ENCODE assay signal across 10 mouse cellular contexts in the genomic region with DNA sequence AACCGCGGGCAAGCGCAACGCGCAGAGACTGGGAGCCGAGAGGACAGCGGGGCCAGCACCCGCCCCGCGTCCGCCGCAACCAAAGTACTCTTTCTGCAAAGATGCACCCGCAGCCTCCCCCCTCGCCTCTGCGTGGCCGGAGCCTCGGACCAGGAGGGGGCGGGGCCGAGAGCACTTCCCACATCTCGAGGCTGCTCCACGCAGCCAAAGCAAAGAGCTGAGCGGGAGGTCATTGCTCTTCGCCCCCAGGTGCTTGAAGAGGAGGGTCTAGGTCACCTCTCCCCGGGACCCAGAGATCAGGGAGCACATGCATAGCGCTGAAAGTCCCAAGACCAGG. TPM values are rescaled to one million over a fixed set of nuclear protein-coding genes. Genes with fewer than 3 reads are reported as not detected.
A peak's percentile ranks its signal among the peaks of the same experiment; 100 is the strongest.
DNase-seq lines count a peak whose midpoint lies in the region; ATAC-seq and TF ChIP-seq lines count a peak whose summit lies in the region.
"Had no signal": no experiment of that assay in that cellular context is flagged by ENCODE, and none has a peak within 500 bp of the region (broad histone marks: within the 10 kb centered on the region; RNA-seq: fewer than 3 reads in every experiment).

No protein-coding gene starts in this region.

- H3K27ac ChIP-seq in kidney, postnatal 0 days, result no peak overlapping the region
- H3K27ac ChIP-seq in embryonic facial prominence, embryonic 15.5 days (replicated peaks), result no peak overlapping the region
- no peak overlapping the region for H3K27ac ChIP-seq in hindbrain, embryonic 14.5 days
- H3K27ac ChIP-seq in midbrain, embryonic 16.5 days (ENCODE audit: low read length), result no peak overlapping the region
- H3K27ac ChIP-seq: liver, embryonic 14.5 days had no signal

- peak overlapping the region; percentile 21; the same call in 1 of the 2 replicates for H3K4me3 ChIP-seq in kidney, postnatal 0 days (replicated peaks; ENCODE audit: low read depth, low read length)
- peak overlapping the region; percentile 40 for H3K4me3 ChIP-seq in embryonic facial prominence, embryonic 15.5 days (replicated peaks)
- peak overlapping the region; percentile 52 for H3K4me3 ChIP-seq in hindbrain, embryonic 14.5 days (replicated peaks; ENCODE audit: low read length)
- H3K4me3 ChIP-seq in midbrain, embryonic 16.5 days (ENCODE audit: low read depth, low read length), result peak overlapping the region; percentile 60

- no peak for DNase-seq in kidney, postnatal 0 days (ENCODE audit: low spot score)
- DNase-seq in kidney, postnatal 10 days, result no peak
- no peak for DNase-seq in hindbrain, embryonic 14.5 days (ENCODE audit: low spot score)
- DNase-seq in kidney, adult 11 months, result no peak
- DNase-seq: gastrocnemius, postnatal 10 days had no signal

- no peaks in the 10 kb centered on the region for H3K9me3 ChIP-seq in kidney, postnatal 0 days (replicated peaks; ENCODE audit: low read length)
- no peaks in the 10 kb centered on the region for H3K9me3 ChIP-seq in embryonic facial prominence, embryonic 15.5 days (replicated peaks)
- H3K9me3 ChIP-seq in hindbrain, embryonic 14.5 days (ENCODE audit: control insufficient read depth, low read length), result no peaks in the 10 kb centered on the region
- H3K9me3 ChIP-seq in midbrain, embryonic 16.5 days (replicated peaks; ENCODE audit: control insufficient read depth, low read length, poor library complexity, severe bottlenecking), result no peaks in the 10 kb centered on the region

- H3K36me3 ChIP-seq in kidney, postnatal 0 days (ENCODE audit: insufficient read depth, low read length), result no peaks in the 10 kb centered on the region
- H3K36me3 ChIP-seq in embryonic facial prominence, embryonic 15.5 days, result no peaks in the 10 kb centered on the region
- no peaks in the 10 kb centered on the region for H3K36me3 ChIP-seq in hindbrain, embryonic 14.5 days (replicated peaks; ENCODE audit: control insufficient read depth, insufficient read depth)
- H3K36me3 ChIP-seq in midbrain, embryonic 16.5 days (ENCODE audit: control insufficient read depth, insufficient read depth, low read length), result no peaks in the 10 kb centered on the region

- no peak for TF ChIP-seq CTCF in kidney, postnatal 0 days (IDR thresholded peaks at IDR 0.05; ENCODE audit: low read depth)

- peak overlapping the region; percentile 48 for H3K4me2 ChIP-seq in kidney, postnatal 0 days (ENCODE audit: low read length)
- peak overlapping the region; percentile 83 for H3K4me2 ChIP-seq in embryonic facial prominence, embryonic 15.5 days (replicated peaks)
- H3K4me2 ChIP-seq in hindbrain, embryonic 14.5 days (replicated peaks), result peak overlapping the region; percentile 93
- H3K4me2 ChIP-seq in midbrain, embryonic 16.5 days (ENCODE audit: low read length), result peak overlapping the region; percentile 86

- ATAC-seq in kidney, postnatal 0 days (replicated peaks; ENCODE audit: low FRiP score, low read depth), result no peak
- ATAC-seq in embryonic facial prominence, embryonic 15.5 days (ENCODE audit: insufficient number of reproducible peaks, low FRiP score, low TSS enrichment, low read depth), result no peak
- no peak; the same call in 1 of the 2 replicates for ATAC-seq in hindbrain, embryonic 14.5 days (ENCODE audit: low FRiP score)
- peak; percentile 18; the same call in 1 of the 2 replicates for ATAC-seq in midbrain, embryonic 16.5 days
- no peak for ATAC-seq in frontal cortex, adult (ENCODE audit: low TSS enrichment)
- ATAC-seq in activated CD4-positive, CD25-positive, alpha-beta regulatory T cell, adult 4 months, result no peak

- 2% methylated on average over 25 of the region's 25 CpGs for WGBS in kidney, postnatal 0 days
- WGBS in embryonic facial prominence, embryonic 15.5 days, result 2% methylated on average over 25 of the region's 25 CpGs
- 2% methylated on average over 21 of the region's 25 CpGs for WGBS in hindbrain, embryonic 14.5 days
- 1% methylated on average over 18 of the region's 25 CpGs for WGBS in midbrain, embryonic 16.5 days

- H3K4me1 ChIP-seq in kidney, postnatal 0 days (replicated peaks; ENCODE audit: insufficient read depth, low read length), result 0 out of 2 replicates have a peak, but pooled peaks cover 2% of the 10 kb centered on the region
- peaks cover 10% of the 10 kb centered on the region for H3K4me1 ChIP-seq in embryonic facial prominence, embryonic 15.5 days
- H3K4me1 ChIP-seq in hindbrain, embryonic 14.5 days (replicated peaks; ENCODE audit: control insufficient read depth, insufficient read depth, low read length), result peaks cover 22% of the 10 kb centered on the region
- H3K4me1 ChIP-seq in midbrain, embryonic 16.5 days (ENCODE audit: control insufficient read depth, insufficient read depth, low read length), result peaks cover 22% of the 10 kb centered on the region

- H3K9ac ChIP-seq in kidney, postnatal 0 days (ENCODE audit: low read depth, low read length), result no peak overlapping the region
- H3K9ac ChIP-seq in embryonic facial prominence, embryonic 15.5 days, result no peak overlapping the region
- peak overlapping the region; percentile 71 for H3K9ac ChIP-seq in hindbrain, embryonic 14.5 days
- peak overlapping the region; percentile 71 for H3K9ac ChIP-seq in midbrain, embryonic 16.5 days (ENCODE audit: low read depth, low read length)
- H3K9ac ChIP-seq: liver, embryonic 14.5 days had no signal

- peaks cover 36% of the 10 kb centered on the region for H3K27me3 ChIP-seq in kidney, postnatal 0 days (ENCODE audit: insufficient read depth, low read length)
- peaks cover 61% of the 10 kb centered on the region for H3K27me3 ChIP-seq in embryonic facial prominence, embryonic 15.5 days
- peaks cover 32% of the 10 kb centered on the region for H3K27me3 ChIP-seq in hindbrain, embryonic 14.5 days (ENCODE audit: control insufficient read depth, insufficient read depth, low read length)
- peaks cover 18% of the 10 kb centered on the region; the same call in 1 of the 2 replicates for H3K27me3 ChIP-seq in midbrain, embryonic 16.5 days (ENCODE audit: control insufficient read depth, insufficient read depth, low read depth, low read length)

RNA-seq across cellular contexts. Expression of a gene that starts 13.3 kb away (rescaled TPM):
- polyA plus RNA-seq in kidney, postnatal 0 days (2015; fragmentation: Nextera tagmentation; extraction: Ambion mirVana), result 2.1 and 2.3 TPM in 2 replicates
- polyA plus RNA-seq in embryonic facial prominence, embryonic 15.5 days (2015; fragmentation: Nextera tagmentation; extraction: Ambion mirVana), result 22.4 and 24.4 TPM in 2 replicates
- polyA plus RNA-seq in hindbrain, embryonic 14.5 days (2014; fragmentation: Nextera tagmentation; extraction: Ambion mirVana), result 13.4 and 13.8 TPM in 2 replicates
- 23.3 and 25.4 TPM in 2 replicates for polyA plus RNA-seq in midbrain, embryonic 16.5 days (2015; fragmentation: Nextera tagmentation; extraction: Ambion mirVana)
- polyA plus RNA-seq in activated CD4-positive, CD25-positive, alpha-beta regulatory T cell, adult 4 months (2017; shearing (Covaris generic)), result not detected

RNA-seq across cellular contexts. Expression of a gene that starts 23.6 kb away (rescaled TPM):
- polyA plus RNA-seq in kidney, postnatal 0 days (2015; fragmentation: Nextera tagmentation; extraction: Ambion mirVana), result 18.3 and 19.7 TPM in 2 replicates
- 21.6 and 22.1 TPM in 2 replicates for polyA plus RNA-seq in embryonic facial prominence, embryonic 15.5 days (2015; fragmentation: Nextera tagmentation; extraction: Ambion mirVana)
- 5.4 and 7.0 TPM in 2 replicates for polyA plus RNA-seq in hindbrain, embryonic 14.5 days (2014; fragmentation: Nextera tagmentation; extraction: Ambion mirVana)
- 22.2 and 22.8 TPM in 2 replicates for polyA plus RNA-seq in midbrain, embryonic 16.5 days (2015; fragmentation: Nextera tagmentation; extraction: Ambion mirVana)
- 1 to 10 TPM; 5.6 to 8.6 TPM for polyA plus RNA-seq in activated CD4-positive, CD25-positive, alpha-beta regulatory T cell, adult 4 months (2017; shearing (Covaris generic))

RNA-seq across cellular contexts. Expression of a gene that starts 42.9 kb away (rescaled TPM):
- polyA plus RNA-seq in kidney, postnatal 0 days (2015; fragmentation: Nextera tagmentation; extraction: Ambion mirVana), result 194 and 205 TPM in 2 replicates
- polyA plus RNA-seq in embryonic facial prominence, embryonic 15.5 days (2015; fragmentation: Nextera tagmentation; extraction: Ambion mirVana), result 157 and 164 TPM in 2 replicates
- polyA plus RNA-seq in hindbrain, embryonic 14.5 days (2014; fragmentation: Nextera tagmentation; extraction: Ambion mirVana), result 145 and 148 TPM in 2 replicates
- 121 and 124 TPM in 2 replicates for polyA plus RNA-seq in midbrain, embryonic 16.5 days (2015; fragmentation: Nextera tagmentation; extraction: Ambion mirVana)
- polyA plus RNA-seq in activated CD4-positive, CD25-positive, alpha-beta regulatory T cell, adult 4 months (2017; shearing (Covaris generic)), result 100 to 1,000 TPM; 109 to 129 TPM

RNA-seq across cellular contexts. Expression of a gene that starts 43.1 kb away (rescaled TPM):
- polyA plus RNA-seq in kidney, postnatal 0 days (2015; fragmentation: Nextera tagmentation; extraction: Ambion mirVana), result 7.0 and 7.6 TPM in 2 replicates
- polyA plus RNA-seq in embryonic facial prominence, embryonic 15.5 days (2015; fragmentation: Nextera tagmentation; extraction: Ambion mirVana), result 7.7 and 8.7 TPM in 2 replicates
- polyA plus RNA-seq in hindbrain, embryonic 14.5 days (2014; fragmentation: Nextera tagmentation; extraction: Ambion mirVana), result 6.1 and 8.7 TPM in 2 replicates
- 7.3 and 8.9 TPM in 2 replicates for polyA plus RNA-seq in midbrain, embryonic 16.5 days (2015; fragmentation: Nextera tagmentation; extraction: Ambion mirVana)
- polyA plus RNA-seq in activated CD4-positive, CD25-positive, alpha-beta regulatory T cell, adult 4 months (2017; shearing (Covaris generic)), result 1 to 10 TPM; 1.2 to 1.6 TPM

Comparison
In these comparisons a context has a peak if more than half of its experiments do, and no peak if none do; other contexts are left out.
1. H3K9ac ChIP-seq: peak in hindbrain, embryonic 14.5 days (single experiment) and midbrain, embryonic 16.5 days (single experiment); none in kidney, postnatal 0 days (single experiment) and embryonic facial prominence, embryonic 15.5 days (single experiment).
2. Peak in every context shown above with its lines, with median percentiles within 50 percentile points of each other: H3K4me2 ChIP-seq and H3K4me3 ChIP-seq.